Mouse (Mus musculus) layer of hippocampus, postnatal 14 days (tissue): Measurements from ENCODE around the gene Prcc. TPM values are rescaled to one million over a fixed set of nuclear protein-coding genes. Genes with fewer than 3 reads are reported as not detected.
"Not testable (repeated sequence)": the region's sequence is repeated elsewhere in the genome, so short reads cannot be mapped to it uniquely, and the experiment has no call there.

Experiments
- DNase-seq, 2 experiments: peaks; one replicate each; pipeline ENCODE4 v3.0.0; 2021 to 2022; ENCODE audit warnings: low spot score in 2 of 2, mixed read lengths in 1 of 2
- total RNA-seq, 2 experiments: library from RNA; stranded (reverse); gene quantifications; 2 replicates each; pipeline ENCODE4 v1.2.3; 2021

Gene Prcc
- total RNA-seq, 2 experiments from 2014 or later: 64.0 to 64.1 TPM

GRCm38 (mm10) chr3:87906981-87907857 lies 21.8 kb upstream of the Prcc start:
- no peak for DNase-seq

DNA sequence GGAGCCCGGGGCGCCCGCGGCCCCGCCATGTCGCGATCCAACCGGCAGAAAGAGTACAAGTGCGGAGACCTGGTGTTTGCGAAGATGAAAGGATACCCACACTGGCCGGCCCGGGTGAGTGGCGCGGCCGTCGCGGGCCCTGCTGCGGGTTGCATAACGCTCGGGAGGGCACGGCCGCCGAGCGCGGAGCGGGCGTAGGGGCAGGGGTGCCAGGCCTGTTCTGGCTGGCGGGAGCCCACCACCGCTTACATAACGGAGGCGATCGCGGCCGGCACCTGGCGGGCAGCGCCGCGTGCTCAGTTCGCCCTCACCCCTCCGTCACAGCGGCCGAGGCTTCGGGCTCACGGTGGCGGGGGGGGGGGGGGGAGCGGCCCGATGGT lies 21.2 kb upstream of the Prcc start:
- DNase-seq: peak in 1 of 2 experiments; percentile 56

DNA sequence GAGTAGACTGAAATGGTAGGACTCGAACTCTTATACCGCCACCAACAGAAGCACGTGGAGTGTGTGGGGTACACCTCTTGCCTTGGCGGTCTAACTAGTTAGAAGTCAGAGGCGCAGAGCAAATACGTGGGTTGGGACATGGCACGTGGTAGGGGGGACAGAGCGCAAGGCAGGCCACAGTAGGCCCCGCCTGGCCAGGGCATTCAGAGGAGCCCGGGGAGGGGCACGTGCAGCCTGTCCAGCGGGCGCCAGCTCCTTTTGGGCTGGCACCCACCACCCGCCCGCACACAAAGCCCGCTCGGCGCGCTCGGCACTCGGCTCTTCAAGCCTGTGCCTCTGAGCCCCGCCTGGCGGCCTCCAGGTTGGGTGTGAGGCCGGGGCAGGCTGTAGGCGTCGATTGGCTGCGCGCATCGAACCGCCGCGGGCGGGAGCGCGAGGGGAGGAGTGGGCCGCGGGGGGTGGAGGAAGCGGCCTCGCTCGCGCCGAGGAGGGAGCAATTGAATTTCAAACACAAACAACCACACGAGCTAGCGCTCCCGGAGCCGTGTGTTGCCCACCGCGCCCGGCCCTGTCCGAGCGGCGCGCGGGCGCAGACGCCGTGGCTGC lies 20.6 kb upstream of the Prcc start, which contains the start of gene Hdgf:
TSS of gene Hdgf (plus strand) at position 442 of the 606 bp plus-strand sequence.
- DNase-seq: peak; percentile 92 to 95

GRCm38 (mm10) chr3:87903821-87904220 lies 18.4 kb upstream of the Prcc start:
- no peak for DNase-seq

DNA sequence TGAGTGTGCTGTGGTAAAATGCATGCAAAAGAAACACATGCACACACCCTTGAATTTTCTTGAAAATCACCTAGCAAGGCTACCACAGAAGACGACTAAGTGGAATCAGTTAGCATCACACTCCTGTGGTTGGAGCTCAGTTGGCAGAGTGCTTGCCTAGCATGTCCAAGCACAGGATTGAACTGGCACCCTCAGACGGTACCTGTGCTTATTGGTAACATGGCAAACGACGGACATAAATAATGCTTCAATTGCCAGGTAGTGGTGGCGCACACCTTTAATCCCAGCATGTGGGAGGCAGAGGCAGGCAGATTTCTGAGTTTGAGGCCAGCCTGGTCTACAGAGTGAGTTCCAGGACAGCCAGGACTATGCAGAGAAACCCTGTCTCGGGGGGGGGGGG lies 16.6 kb upstream of the Prcc start:
- DNase-seq: not testable (repeated sequence)

GRCm38 (mm10) chr3:87901036-87901624 lies 15.7 kb upstream of the Prcc start:
- no peak for DNase-seq

DNA sequence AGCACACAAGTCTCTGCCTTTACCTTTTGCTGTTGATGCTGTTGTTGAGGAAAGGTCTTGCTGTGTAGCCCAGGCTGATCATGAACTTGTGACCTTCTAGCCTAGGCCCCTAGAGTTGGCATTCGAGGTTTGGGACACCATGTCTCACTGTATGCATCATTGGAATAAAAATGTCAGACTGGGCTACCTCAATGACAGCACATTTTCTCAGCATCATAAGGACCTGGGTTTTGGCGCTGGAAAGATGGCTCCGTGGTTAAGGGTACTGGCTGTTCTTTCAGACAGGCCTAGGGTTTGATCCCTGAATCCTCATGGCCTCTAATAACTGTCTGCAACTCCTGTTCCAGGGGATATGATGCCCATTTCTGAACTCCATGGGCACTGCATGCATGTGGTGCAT lies 14.4 kb upstream of the Prcc start:
- DNase-seq: no peak

- DNase-seq: no peak
Measured at GRCm38 (mm10) chr3:87899266-87899665, 13.9 kb upstream of the Prcc start.

DNA sequence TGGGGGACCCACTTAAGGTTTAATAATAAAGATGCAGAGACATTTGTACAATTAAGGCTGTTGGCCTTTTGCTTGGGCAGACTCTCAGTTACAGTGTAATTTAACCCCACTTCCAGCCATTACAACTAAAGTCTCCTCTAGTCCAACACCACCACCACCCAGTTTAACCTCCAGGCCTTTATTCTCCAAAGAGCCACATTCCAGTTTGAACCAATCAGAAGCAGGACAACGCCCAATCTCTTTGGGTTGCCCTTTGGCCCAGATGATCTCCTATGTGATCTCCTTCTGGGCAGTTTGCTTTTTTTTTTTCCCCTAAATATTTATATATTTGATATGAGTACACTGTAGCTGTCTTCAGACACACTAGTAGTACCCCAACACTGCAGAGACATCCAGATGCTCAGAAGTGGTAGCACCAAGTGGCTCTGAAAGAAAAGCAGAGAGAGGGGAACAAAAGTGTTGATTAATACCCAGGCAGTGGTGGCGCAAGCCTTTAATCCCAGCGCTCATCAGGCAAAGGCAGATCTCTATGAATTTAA lies 8.0 kb upstream of the Prcc start:
- DNase-seq: no peak

GRCm38 (mm10) chr3:87891481-87891880 lies 6.1 kb upstream of the Prcc start:
- DNase-seq: no peak

GRCm38 (mm10) chr3:87887400-87887799 lies 2.0 kb upstream of the Prcc start:
- DNase-seq: not testable (repeated sequence)

DNA sequence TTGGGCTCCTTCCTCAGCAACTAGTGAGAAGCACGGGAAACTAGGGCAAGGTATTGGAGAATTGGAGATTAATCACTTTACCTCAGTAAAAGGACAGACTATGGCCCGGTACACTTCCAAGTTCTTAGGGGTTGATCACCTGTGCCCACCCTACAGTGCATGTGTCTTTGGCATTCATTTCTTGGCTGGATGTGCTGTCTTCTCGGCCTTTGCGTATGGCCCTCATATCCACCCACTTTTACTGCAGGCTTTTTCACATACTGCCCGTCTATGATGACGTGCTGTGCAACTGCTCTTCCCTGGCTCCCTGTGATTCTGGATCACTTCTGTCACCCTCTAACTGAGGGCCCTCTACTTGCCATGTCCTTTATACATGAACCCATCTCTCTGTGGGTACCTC lies 1.0 kb upstream of the Prcc start:
- DNase-seq: peak in 1 of 2 experiments; percentile 32

GRCm38 (mm10) chr3:87886004-87886365 lies 577 bp upstream of the Prcc start:
- peak in 1 of 2 experiments; percentile 61 for DNase-seq

- DNase-seq: peak in 1 of 2 experiments; percentile 44
Measured at GRCm38 (mm10) chr3:87884708-87885251, 628 bp downstream of the Prcc start.

GRCm38 (mm10) chr3:87884291-87884690 lies 1.1 kb downstream of the Prcc start:
- DNase-seq: no peak

GRCm38 (mm10) chr3:87877730-87878129 lies 7.7 kb downstream of the Prcc start:
- no peak for DNase-seq

DNA sequence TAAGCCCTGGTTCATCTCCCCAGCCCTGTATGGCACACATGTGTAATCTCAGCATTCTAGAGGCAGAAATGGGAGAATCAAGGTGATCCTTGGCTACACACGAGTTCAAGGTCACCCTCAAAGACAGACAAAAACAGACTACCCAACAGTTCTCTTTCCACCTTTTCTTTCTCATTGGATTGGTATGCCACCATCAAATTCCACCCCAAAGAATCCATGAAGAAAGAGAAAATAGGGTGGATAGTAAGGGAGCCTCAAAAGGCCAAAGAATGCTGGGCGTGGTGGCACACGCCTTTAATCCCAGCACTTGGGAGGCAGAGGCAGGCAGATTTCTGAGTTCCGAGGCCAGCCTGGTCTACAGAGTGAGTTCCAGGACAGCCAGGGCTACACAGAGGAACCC lies 21.3 kb downstream of the Prcc start:
- not testable (repeated sequence) for DNase-seq

GRCm38 (mm10) chr3:87859813-87860212 lies 25.6 kb downstream of the Prcc start:
- peak; percentile 58 to 80 for DNase-seq

DNA sequence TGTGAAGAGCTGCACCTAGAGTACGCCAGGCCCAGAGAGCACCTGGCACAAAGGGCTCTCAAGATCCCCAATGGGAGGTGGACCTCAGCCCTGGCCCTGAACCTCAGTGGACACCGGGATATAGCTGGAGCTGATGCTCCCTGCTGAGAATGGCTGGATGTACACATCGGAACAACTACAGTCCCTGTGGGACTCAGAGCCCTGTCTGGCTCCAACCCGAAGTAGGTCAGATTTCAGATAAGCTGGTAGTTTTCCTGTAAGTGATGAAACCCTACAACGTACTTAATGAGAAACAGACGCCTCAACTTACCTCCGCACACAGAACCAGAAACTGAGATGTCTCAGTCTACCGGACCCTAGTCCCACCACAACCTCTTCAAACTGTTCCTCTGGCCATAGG lies 27.7 kb downstream of the Prcc start:
- DNase-seq: no peak

DNA sequence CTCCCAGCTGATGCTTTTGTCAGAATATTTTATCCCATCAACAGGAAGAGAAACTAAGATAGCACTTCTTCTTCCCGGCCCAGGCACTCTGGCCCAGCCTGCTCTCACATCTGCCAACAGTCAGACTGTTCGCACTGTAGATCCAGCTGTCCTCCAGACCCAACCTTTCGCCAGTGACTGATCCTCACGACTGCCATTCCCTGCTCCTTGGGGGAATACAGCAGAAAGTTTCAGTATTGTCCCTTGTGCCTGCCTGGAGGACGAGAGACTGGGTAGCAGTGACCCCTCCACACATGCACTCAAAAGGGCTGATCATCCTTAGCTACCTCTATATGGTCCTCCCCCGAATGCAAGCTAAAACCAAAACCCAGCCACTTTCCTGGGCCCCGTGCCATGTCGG lies 29.5 kb downstream of the Prcc start:
- DNase-seq: no peak

DNA sequence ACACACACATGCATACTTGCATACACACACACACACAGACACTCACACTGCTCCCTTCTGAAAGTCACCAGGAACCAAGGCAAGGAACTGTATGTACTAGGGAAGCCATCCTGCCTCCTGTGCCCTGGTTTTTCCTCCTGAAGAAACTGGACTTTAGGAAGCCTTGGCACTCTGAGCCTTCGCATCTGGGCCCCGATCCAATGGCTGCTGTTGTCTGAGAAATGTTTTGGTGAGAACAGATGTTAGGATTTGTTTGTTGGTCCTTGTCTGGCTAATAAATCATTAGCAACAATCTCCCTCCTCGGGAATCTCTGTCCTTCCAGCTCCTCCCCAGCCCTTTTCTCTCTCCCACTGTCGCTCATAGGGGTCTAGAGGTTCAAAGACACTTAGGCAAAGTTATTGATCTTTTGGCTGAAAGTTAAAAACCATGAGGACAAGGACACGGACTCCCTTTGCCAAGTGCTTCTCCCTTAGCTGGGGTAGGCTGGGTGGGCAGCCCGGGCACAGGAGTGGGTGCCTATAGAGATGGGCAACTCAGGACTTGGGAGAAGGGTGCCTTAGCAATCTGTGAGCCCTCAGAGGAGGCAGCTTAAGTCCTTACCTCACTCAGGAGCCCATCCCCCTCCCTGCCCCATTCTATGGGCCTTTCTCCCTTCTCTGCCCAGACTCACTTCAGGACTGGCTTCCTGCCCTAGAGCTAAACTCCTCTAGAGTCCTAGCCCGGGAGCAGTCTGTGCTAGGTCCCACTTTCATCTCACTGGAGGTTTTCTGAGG lies 30.4 kb downstream of the Prcc start:
- peak in 1 of 2 experiments; percentile 15 for DNase-seq
